Mouse (Mus musculus) heart, embryonic 14.5 days (tissue): ENCODE measurements around the gene Slc28a1. TPM values are rescaled to one million over a fixed set of nuclear protein-coding genes. Genes with fewer than 3 reads are reported as not detected.

Experiments used
- ATAC-seq: fragments of 200-750 bp; cut with Nextera tagmentation; 2 replicates; pipeline ENCODE4 v1.8.0; 2017; ENCODE audit warnings: low read depth, moderate TSS enrichment; ENCODE audit not compliant: insufficient number of reproducible peaks, insufficient read depth, low FRiP score
- H3K27ac ChIP-seq, 2 experiments: fragments of 200-500 bp in 1 of 2; fragments of 300-500 bp in 1 of 2; sonication (generic) in 1 of 2; replicated peaks in 1 of 2; 2 replicates each; pipeline ENCODE4 v1.5.1; 2012 to 2014; ENCODE audit warnings: low read depth in 2 of 2, low read length in 2 of 2, control low read depth in 1 of 2, mild to moderate bottlenecking in 1 of 2, mixed read lengths in 1 of 2; ENCODE audit not compliant: control insufficient read depth in 1 of 2, insufficient read depth in 1 of 2
- H3K27me3 ChIP-seq: fragments of 300-500 bp; sonication (generic); 2 replicates; pipeline ENCODE4 v1.6.1; 2014; ENCODE audit warnings: mild to moderate bottlenecking, low read length, control low read depth; ENCODE audit not compliant: control insufficient read depth, insufficient read depth
- H3K36me3 ChIP-seq: fragments of 300-500 bp; sonication (generic); 2 replicates; pipeline ENCODE4 v1.6.1; 2014; ENCODE audit warnings: mild to moderate bottlenecking, control low read depth, low read length, mixed read lengths; ENCODE audit not compliant: control insufficient read depth, insufficient read depth
- H3K4me1 ChIP-seq, 2 experiments: fragments of 200-500 bp in 1 of 2; fragments of 300-500 bp in 1 of 2; sonication (generic) in 1 of 2; 2 replicates each; pipeline ENCODE4 v1.6.1; 2012 to 2014; ENCODE audit warnings: low read length in 2 of 2, control low read depth in 1 of 2, mixed read lengths in 1 of 2; ENCODE audit not compliant: control insufficient read depth in 2 of 2, insufficient read depth in 2 of 2
- H3K4me2 ChIP-seq: fragments of 300-500 bp; sonication (generic); 2 replicates; pipeline ENCODE4 v1.6.1; 2014; ENCODE audit warnings: mild to moderate bottlenecking, low read length
- H3K4me3 ChIP-seq, 2 experiments: fragments of 200-500 bp in 1 of 2; fragments of 300-500 bp in 1 of 2; sonication (generic) in 1 of 2; 2 replicates each; pipeline ENCODE4 v1.5.1; 2012 to 2014; ENCODE audit warnings: low read length in 2 of 2, mild to moderate bottlenecking in 2 of 2, control low read depth in 1 of 2, low read depth in 1 of 2, moderate library complexity in 1 of 2; ENCODE audit not compliant: control insufficient read depth in 1 of 2, insufficient read depth in 1 of 2
- H3K9ac ChIP-seq: fragments of 300-500 bp; sonication (generic); 2 replicates; pipeline ENCODE4 v1.6.1; 2014; ENCODE audit warnings: mild to moderate bottlenecking, low read length
- H3K9me3 ChIP-seq: fragments of 300-500 bp; sonication (generic); 2 replicates; pipeline ENCODE4 v1.6.1; 2016; ENCODE audit warnings: low read length, control low read depth; ENCODE audit not compliant: control insufficient read depth
- WGBS: fragments of 180-500 bp; shearing (Covaris S2); extraction: QIAGEN DNeasy Blood & Tissue Kit; methylation state at CpG from one replicate; pipeline ENCODE4 v1.1.7; 2014; 5-methylcytosine and 5-hydroxymethylcytosine counted together
- polyA plus RNA-seq: library from polyadenylated mRNA; unstranded; fragments of >200 nt; fragmentation: Nextera tagmentation; extraction: Ambion mirVana; gene quantifications from 2 replicates; pipeline ENCODE4 v1.2.1, GENCODE M21; 2014

Slc28a1 gene
- polyA plus RNA-seq, 1 experiment from 2014 or later = 0.11 TPM

GRCm38 (mm10) chr7:81212261-81212681, 97.7 kb downstream of the Slc28a1 start:
- Histone ChIP-seq H3K9me3 (no peaks in the 10 kb centered on the region), H3K4me2 (peak overlapping the region; percentile 89), H3K27me3 (peaks cover 9% of the 10 kb centered on the region), H3K9ac (peak overlapping the region; percentile 73), H3K36me3 (no peaks in the 10 kb centered on the region), H3K4me1 (peaks cover 9 to 17% of the 10 kb centered on the region in 2 experiments; a peak in 3 of 4 replicates), H3K27ac (peak overlapping the region; percentile 73 to 87), H3K4me3 (peak overlapping the region; percentile 49 to 63)
- peak; percentile 62 for ATAC-seq
- WGBS = 1% methylated on average over 22 of the region's 22 CpGs

DNA sequence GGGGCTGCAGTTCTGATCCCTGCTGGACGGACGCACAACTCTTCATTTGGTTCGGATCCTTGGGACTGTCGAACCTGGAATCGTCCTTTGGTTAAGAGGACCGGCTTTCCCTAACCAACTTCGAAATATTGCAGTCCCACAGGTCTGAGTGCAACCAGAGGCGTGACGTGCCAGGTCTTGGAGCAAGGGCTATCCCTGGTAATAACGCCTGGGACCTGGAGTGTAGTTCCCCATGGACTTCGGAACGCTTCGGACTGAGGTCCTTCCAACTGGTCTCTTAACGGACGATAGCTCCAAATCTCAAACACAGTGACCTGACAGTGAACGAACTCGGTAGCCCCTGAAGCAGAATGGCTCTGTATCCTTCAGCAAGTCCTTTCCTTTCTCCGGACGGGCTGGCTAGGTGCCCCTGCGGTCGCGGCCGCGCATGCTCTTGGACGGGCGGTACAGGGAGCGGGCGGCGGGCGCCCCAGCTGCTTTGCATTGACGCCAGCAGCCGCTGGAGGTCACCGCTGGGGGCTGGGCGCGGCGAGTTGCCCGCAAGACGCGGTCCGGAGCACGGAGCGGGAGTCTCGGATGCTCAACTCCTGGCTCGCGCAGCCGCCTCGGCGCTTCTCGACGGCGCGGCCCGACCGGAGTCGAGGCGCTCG, 98.2 kb downstream of the Slc28a1 start:
- peak overlapping the region; percentile 49 to 63 for H3K4me3 ChIP-seq
- H3K4me1 ChIP-seq = peaks cover 9 to 17% of the 10 kb centered on the region in 2 experiments; a peak in 3 of 4 replicates
- no peaks in the 10 kb centered on the region for H3K9me3 ChIP-seq
- under 1% methylated on average over 57 of the region's 57 CpGs for WGBS
- H3K4me2 ChIP-seq = peak overlapping the region; percentile 89
- H3K27me3 ChIP-seq = peaks cover 9% of the 10 kb centered on the region
- H3K36me3 ChIP-seq = no peaks in the 10 kb centered on the region
- ATAC-seq = peak; percentile 85
- H3K9ac ChIP-seq = peak overlapping the region; percentile 73
- peak overlapping the region; percentile 73 to 87 for H3K27ac ChIP-seq

DNA sequence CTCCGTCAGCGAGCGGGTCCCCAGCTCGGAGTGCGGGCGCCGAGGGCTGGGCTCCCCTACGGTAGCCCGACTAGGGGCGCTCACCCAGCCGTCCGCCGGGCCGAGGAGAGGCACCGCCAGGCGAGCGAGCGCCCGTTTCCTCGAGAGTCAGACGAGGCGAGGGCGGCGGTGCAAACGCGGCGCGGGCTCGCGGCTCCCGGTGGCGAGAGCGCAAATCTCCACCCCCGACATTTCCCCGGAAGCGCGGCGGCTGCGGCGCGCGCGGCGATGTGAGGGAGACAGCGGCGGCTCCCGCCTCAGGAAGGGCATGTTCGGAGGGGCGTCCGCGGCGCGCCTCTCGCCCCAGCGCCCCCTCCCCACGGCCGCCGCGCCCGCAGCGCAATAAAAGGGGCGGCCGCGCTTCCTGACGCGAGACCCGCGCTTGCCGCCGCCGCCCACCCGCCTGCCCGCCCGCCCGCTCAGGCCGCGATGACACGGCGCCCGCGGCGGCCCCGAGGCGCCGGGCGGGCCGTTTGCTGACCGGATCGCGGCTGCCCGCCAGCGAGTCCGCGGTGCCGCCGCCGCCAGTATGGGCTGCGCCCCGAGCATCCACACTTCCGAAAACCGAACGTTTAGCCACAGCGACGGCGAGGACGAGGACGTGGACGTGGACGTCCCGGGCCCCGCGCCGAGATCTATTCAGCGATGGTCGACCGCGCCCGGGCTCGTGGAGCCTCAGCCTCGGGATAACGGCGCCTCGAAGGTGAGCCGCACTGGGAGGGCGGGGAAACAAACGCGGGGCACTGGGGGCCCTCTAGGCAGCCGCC, 99.0 kb downstream of the Slc28a1 start, which contains the start of gene Pde8a:
Gene Pde8a (plus strand): TSS at position 250 of the 806 bp plus-strand sequence.
- Histone ChIP-seq H3K4me3 (peak within 1 kb of the TSS; percentile 49 to 63), H3K4me2 (peak within 1 kb of the TSS; percentile 89), H3K4me1 (peaks cover 9 to 17% of the 10 kb centered on the region in 2 experiments; a peak in 3 of 4 replicates), H3K9me3 (no peaks in the 10 kb centered on the region), H3K27me3 (peaks cover 9% of the 10 kb centered on the region), H3K27ac (peak within 1 kb of the TSS; percentile 73 to 87), H3K9ac (peak within 1 kb of the TSS; percentile 73), H3K36me3 (no peaks in the 10 kb centered on the region)
- 1% methylated on average over 97 of the region's 128 CpGs for WGBS
- ATAC-seq = peak; percentile 4; the same call in 1 of the 2 replicates

DNA sequence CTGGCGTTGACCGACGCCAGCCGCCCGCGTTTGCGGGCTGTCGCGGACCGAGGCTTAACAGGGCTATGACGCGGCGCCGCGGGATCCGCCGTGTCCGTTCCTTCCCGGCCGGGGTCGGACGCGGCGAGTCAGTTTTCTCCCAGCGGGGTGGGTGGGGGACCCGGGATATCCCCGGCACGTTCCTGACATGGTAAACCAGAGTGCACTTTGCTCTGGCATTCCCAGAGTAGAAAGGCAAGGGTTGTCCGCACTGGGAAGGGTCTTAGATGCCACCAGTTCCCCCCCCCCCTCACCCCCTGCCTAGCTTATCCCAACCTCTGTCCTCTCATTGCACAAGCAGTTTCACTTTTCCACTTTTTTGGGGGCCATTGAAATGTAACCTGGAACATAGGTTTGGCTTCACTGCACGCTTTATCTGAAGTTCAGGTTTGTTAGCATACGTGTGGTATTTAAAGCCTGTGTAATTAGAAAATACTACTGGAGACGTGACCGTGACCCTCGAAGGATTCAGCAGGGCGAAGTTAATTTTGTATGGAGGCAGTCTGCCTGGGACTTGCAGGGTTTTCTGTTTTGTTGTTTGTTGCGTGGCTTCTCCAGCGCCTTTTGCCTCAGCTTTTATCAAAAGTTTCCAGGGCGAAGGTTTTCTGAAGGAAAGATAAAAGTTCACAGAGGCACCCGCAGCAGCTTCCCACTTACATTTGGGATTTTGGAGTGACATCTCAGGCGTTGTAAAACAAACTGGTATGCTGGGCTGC, 99.7 kb downstream of the Slc28a1 start:
- 6% methylated on average over 40 of the region's 40 CpGs for WGBS
- Histone ChIP-seq H3K36me3 (no peaks in the 10 kb centered on the region), H3K4me3 (peak overlapping the region; percentile 49 to 63), H3K9me3 (no peaks in the 10 kb centered on the region), H3K9ac (peak overlapping the region; percentile 73), H3K4me2 (peak overlapping the region; percentile 89), H3K4me1 (peaks cover 9 to 17% of the 10 kb centered on the region in 2 experiments; a peak in 3 of 4 replicates), H3K27ac (0 out of 4 replicates have a peak overlapping the region, but pooled peaks of 1 of the 2 experiments have one; percentile 45), H3K27me3 (peaks cover 9% of the 10 kb centered on the region)
- ATAC-seq = no peak

GRCm38 (mm10) chr7:81215950-81216349, 101.4 kb downstream of the Slc28a1 start:
- peaks cover 9 to 17% of the 10 kb centered on the region in 2 experiments; a peak in 3 of 4 replicates for H3K4me1 ChIP-seq
- H3K4me3 ChIP-seq = no peak overlapping the region
- H3K9ac ChIP-seq = no peak overlapping the region
- 89% methylated on average over 1 of the region's 1 CpGs for WGBS
- H3K27me3 ChIP-seq = peaks cover 9% of the 10 kb centered on the region
- no peaks in the 10 kb centered on the region for H3K9me3 ChIP-seq
- no peak for ATAC-seq
- H3K27ac ChIP-seq = no peak overlapping the region
- H3K36me3 ChIP-seq = no peaks in the 10 kb centered on the region
- no peak overlapping the region for H3K4me2 ChIP-seq

- 59% methylated on average over 7 of the region's 7 CpGs for WGBS
- Histone ChIP-seq H3K36me3 (no peaks in the 10 kb centered on the region), H3K4me3 (no peak overlapping the region), H3K27ac (no peak overlapping the region), H3K9ac (no peak overlapping the region), H3K4me1 (no peaks in the 10 kb centered on the region), H3K4me2 (no peak overlapping the region), H3K27me3 (peaks cover 4% of the 10 kb centered on the region), H3K9me3 (no peaks in the 10 kb centered on the region)
- ATAC-seq = no peak
These were observed 104.7 kb downstream of the Slc28a1 start for GRCm38 (mm10) chr7:81219321-81219720.
